Mouse (Mus musculus) cerebellum, adult 2 months (tissue): ENCODE measurements around the gene Myl4.

ENCODE experiments used
- CTCF ChIP-seq: fragments of 200-500 bp; IDR thresholded peaks from 2 replicates; pipeline ENCODE4 v1.5.1; 2011; ENCODE audit warnings: low read depth, mild to moderate bottlenecking, control low read depth, low read length, moderate library complexity, borderline replicate concordance; ENCODE audit not compliant: insufficient read depth
- POLR2A ChIP-seq: fragments of 200-500 bp; IDR thresholded peaks from 2 replicates; pipeline ENCODE4 v1.6.1; 2011; ENCODE audit warnings: low read length, control low read depth, borderline replicate concordance; ENCODE audit not compliant: insufficient read depth

GRCm38 (mm10) chr11:104616182-104616581 lies 65.7 kb downstream of the Myl4 start:
- TF ChIP-seq CTCF: no peak
- TF ChIP-seq POLR2A: no peak
